Mouse (Mus musculus) stomach, postnatal 0 days (tissue): ENCODE measurements around the gene Lingo1.

Experiments used
- CTCF ChIP-seq: IDR thresholded peaks from 2 replicates; pipeline ENCODE4 v1.5.1; 2016; ENCODE audit warnings: antibody characterized with exemption, low read depth, mild to moderate bottlenecking, moderate library complexity
- EP300 ChIP-seq: optimal IDR thresholded peaks from 2 replicates; pipeline ENCODE3; 2016; ENCODE audit warnings: antibody characterized with exemption

GRCm38 (mm10) chr9:56725814-56726213 is 70.5 kb downstream of the Lingo1 start:
- TF ChIP-seq CTCF (peak; percentile 79), EP300 (no peak)
